Mouse (Mus musculus): ENCODE results near the gene Cavin1. TPM values are rescaled to one million over a fixed set of nuclear protein-coding genes. Genes with fewer than 3 reads are reported as not detected.

The Cavin1 gene
- total and polyA plus RNA-seq, 2 experiments from 2014 or later: 26.0 to 46.0 TPM

- H3K9me3 ChIP-seq (ENCODE audit: low read length): no peaks in the 10 kb centered on the region
- no peak for DNase-seq (ENCODE audit: low spot score)
- TF ChIP-seq CTCF (IDR thresholded peaks at IDR 0.05): no peak
- no peaks in the 10 kb centered on the region for H3K4me1 ChIP-seq (ENCODE audit: insufficient read depth, low read length)
- H3K9ac ChIP-seq (replicated peaks; ENCODE audit: low read length, poor library complexity, severe bottlenecking): no peak overlapping the region
- no peaks in the 10 kb centered on the region for H3K36me3 ChIP-seq (ENCODE audit: insufficient read depth, low read length)
- no peak overlapping the region for H3K27ac ChIP-seq (ENCODE audit: low read depth, low read length)
- H3K4me3 ChIP-seq (ENCODE audit: low read depth, low read length): no peak overlapping the region
- no peak for ATAC-seq (ENCODE audit: low FRiP score)
- peaks cover 32% of the 10 kb centered on the region for H3K27me3 ChIP-seq (ENCODE audit: insufficient read depth, low read length)
- WGBS: 72% methylated on average over 7 of the region's 7 CpGs
- no peak overlapping the region for H3K4me2 ChIP-seq (ENCODE audit: low read depth, low read length, poor library complexity, severe bottlenecking)
Observed at GRCm38 (mm10) chr11:100975241-100975640, 4.6 kb upstream of the Cavin1 start.

DNA sequence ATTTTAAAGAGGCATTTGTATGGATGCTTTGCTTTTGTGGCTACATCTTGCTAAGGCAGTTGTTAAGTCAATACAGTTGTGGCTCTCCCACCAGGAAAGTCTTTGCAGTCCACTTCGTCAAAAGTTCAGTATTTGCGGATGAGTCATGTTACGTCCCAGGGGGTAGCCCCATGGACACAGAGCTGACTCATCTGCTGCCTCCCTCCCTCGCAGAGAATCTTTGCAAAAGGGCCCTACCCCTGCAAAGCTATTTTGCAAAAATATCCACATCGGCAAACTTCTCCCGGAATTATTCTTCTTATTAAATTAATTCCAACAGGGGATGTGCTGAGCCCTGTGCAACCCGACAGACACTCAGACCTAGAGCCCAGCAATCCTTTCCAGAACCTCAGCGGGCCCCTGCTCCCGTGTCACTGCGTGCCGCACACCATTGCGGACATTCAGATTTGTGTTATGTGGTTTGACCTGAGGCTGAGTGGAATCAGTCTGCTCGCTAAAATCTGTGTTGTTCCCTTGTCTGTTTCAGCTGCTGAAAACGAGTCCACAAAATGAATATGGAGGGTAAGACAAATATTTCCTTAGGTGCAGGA, 3.8 kb upstream of the Cavin1 start:
- peaks cover 39% of the 10 kb centered on the region for H3K27me3 ChIP-seq (ENCODE audit: insufficient read depth, low read length)
- no peaks in the 10 kb centered on the region for H3K9me3 ChIP-seq (ENCODE audit: low read length)
- H3K9ac ChIP-seq (replicated peaks; ENCODE audit: low read length, poor library complexity, severe bottlenecking): no peak overlapping the region
- H3K27ac ChIP-seq (ENCODE audit: low read depth, low read length): no peak overlapping the region
- ATAC-seq (ENCODE audit: low FRiP score): no peak
- WGBS: 74% methylated on average over 14 of the region's 14 CpGs
- no peak overlapping the region for H3K4me2 ChIP-seq (ENCODE audit: low read depth, low read length, poor library complexity, severe bottlenecking)
- 0 out of 2 replicates have a peak, but pooled peaks cover 5% of the 10 kb centered on the region for H3K4me1 ChIP-seq (ENCODE audit: insufficient read depth, low read length)
- no peaks in the 10 kb centered on the region for H3K36me3 ChIP-seq (ENCODE audit: insufficient read depth, low read length)
- no peak overlapping the region for H3K4me3 ChIP-seq (ENCODE audit: low read depth, low read length)
- TF ChIP-seq CTCF (IDR thresholded peaks at IDR 0.05): no peak
- no peak for DNase-seq (ENCODE audit: low spot score)

DNA sequence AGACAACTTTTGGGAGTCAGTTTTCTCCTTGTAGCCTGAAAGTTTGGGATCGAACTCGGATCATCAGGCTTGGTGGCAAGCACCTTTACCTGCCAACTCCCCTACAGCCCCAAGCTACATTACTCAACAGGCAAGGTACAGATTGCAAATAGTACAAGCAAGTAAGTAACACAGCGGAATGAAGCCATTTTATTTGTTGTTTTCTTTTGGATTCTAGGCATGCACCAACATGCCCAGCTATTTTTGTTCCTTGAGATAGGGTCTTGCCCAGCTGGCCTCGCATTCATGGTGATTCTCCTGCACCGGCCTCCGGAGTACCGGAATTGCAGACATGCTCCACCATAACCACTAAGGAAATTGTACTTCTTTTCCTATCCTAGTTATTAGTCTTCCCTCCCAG, 2.6 kb upstream of the Cavin1 start:
- peaks cover 51% of the 10 kb centered on the region for H3K27me3 ChIP-seq (ENCODE audit: insufficient read depth, low read length)

GRCm38 (mm10) chr11:100971455-100971854, 768 bp upstream of the Cavin1 start:
- H3K4me2 ChIP-seq (ENCODE audit: low read depth, low read length, poor library complexity, severe bottlenecking): no peak overlapping the region
- H3K9me3 ChIP-seq (ENCODE audit: low read length): no peaks in the 10 kb centered on the region
- no peak for DNase-seq (ENCODE audit: low spot score)
- H3K27me3 ChIP-seq (ENCODE audit: insufficient read depth, low read length): peaks cover 56% of the 10 kb centered on the region
- 65% methylated on average over 10 of the region's 10 CpGs for WGBS
- H3K36me3 ChIP-seq (ENCODE audit: insufficient read depth, low read length): no peaks in the 10 kb centered on the region
- H3K27ac ChIP-seq (ENCODE audit: low read depth, low read length): no peak overlapping the region
- no peak overlapping the region for H3K9ac ChIP-seq (replicated peaks; ENCODE audit: low read length, poor library complexity, severe bottlenecking)
- H3K4me1 ChIP-seq (ENCODE audit: insufficient read depth, low read length): 0 out of 2 replicates have a peak, but pooled peaks cover 5% of the 10 kb centered on the region
- H3K4me3 ChIP-seq (ENCODE audit: low read depth, low read length): no peak overlapping the region
- no peak for ATAC-seq (ENCODE audit: low FRiP score)
- TF ChIP-seq CTCF (IDR thresholded peaks at IDR 0.05): no peak

More for the DNA sequence above, 2.6 kb upstream of the Cavin1 start:
- no peak for ATAC-seq (ENCODE audit: low FRiP score)
- no peak for TF ChIP-seq CTCF (IDR thresholded peaks at IDR 0.05)
- Histone ChIP-seq H3K9ac (replicated peaks; ENCODE audit: low read length, poor library complexity, severe bottlenecking) (no peak overlapping the region), H3K36me3 (ENCODE audit: insufficient read depth, low read length) (no peaks in the 10 kb centered on the region), H3K4me3 (ENCODE audit: low read depth, low read length) (no peak overlapping the region), H3K4me1 (ENCODE audit: insufficient read depth, low read length) (0 out of 2 replicates have a peak, but pooled peaks cover 5% of the 10 kb centered on the region), H3K27ac (ENCODE audit: low read depth, low read length) (no peak overlapping the region), H3K4me2 (ENCODE audit: low read depth, low read length, poor library complexity, severe bottlenecking) (no peak overlapping the region), H3K9me3 (ENCODE audit: low read length) (no peaks in the 10 kb centered on the region)
- 88% methylated on average over 7 of the region's 7 CpGs for WGBS
- no peak for DNase-seq (ENCODE audit: low spot score)

DNA sequence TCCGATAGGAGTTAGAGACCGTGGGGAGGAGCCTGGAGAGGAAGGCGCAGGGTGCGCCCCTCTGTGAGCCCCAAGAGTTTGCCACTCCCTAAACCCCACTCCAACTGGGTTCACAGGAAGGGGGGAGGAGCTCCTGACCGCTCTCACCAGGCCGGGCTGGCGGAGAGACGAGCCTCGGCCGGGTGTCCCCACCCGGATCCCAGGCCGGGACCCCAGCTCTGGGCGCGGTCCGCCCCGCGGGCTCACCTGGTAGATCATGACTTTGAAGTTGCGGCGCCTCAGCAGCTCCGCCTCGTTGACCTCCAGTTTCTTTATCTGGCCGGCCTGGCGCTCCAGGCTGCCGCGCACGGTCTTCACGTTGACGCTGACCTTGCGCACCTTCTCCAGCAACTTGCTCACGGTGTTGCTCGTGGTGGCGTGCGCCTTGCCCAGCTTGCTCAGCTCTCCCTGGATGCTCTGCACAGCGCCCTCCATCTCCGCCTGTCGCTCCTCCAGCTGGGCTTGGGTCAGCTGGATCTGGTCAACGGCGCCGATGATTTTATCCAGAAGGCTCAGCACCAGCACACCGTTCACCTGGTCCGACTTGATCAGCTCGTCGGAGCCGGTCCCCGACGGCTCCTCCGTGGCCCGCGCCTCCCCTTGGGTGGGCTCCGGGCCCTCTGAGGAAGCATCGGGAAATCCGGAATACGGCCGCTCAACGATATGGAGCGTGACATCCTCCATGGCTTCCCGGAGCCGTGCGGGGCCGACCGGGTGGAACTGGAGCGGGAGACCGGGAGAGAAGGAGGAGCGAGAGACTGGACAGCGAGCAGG, 737 bp downstream of the Cavin1 start:
- TF ChIP-seq CTCF (IDR thresholded peaks at IDR 0.05): no peak
- DNase-seq (ENCODE audit: low spot score) (no peak), ATAC-seq (ENCODE audit: low FRiP score) (no peak)
- Histone ChIP-seq H3K27ac (ENCODE audit: low read depth, low read length) (no peak overlapping the region), H3K4me3 (ENCODE audit: low read depth, low read length) (peak overlapping the region; percentile 41), H3K36me3 (ENCODE audit: insufficient read depth, low read length) (no peaks in the 10 kb centered on the region), H3K4me2 (ENCODE audit: low read depth, low read length, poor library complexity, severe bottlenecking) (peak overlapping the region; percentile 52), H3K4me1 (ENCODE audit: insufficient read depth, low read length) (0 out of 2 replicates have a peak, but pooled peaks cover 5% of the 10 kb centered on the region), H3K9me3 (ENCODE audit: low read length) (no peaks in the 10 kb centered on the region), H3K9ac (replicated peaks; ENCODE audit: low read length, poor library complexity, severe bottlenecking) (peak overlapping the region; percentile 48), H3K27me3 (ENCODE audit: insufficient read depth, low read length) (peaks cover 56% of the 10 kb centered on the region)
- WGBS: 2% methylated on average over 65 of the region's 65 CpGs

DNA sequence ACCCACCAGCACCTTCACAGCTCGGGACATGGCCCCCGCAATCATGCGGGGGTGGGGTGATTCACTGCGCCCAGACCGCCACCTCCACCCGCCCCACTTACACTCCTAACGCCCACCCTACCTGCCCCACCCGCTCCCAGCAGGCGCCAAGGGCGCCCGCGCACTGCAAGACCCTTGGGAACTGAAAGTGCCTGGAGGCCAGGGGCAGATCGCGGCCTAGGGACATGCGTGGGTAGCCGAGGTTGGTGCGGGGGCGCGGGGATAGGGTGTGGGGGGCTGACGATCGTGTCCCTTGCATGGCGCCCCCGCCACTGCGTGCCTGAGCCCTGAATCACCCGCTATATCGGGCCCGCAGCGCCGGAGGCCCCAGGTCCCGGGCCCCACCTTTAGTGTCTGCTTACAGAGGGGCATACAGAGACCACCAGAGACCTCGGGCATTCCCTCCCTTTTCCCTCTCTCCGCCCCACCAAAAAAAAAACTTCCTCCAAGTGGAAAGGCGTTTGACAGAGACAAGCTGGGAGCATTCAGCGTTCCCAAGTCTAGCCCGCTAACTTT, 1.4 kb downstream of the Cavin1 start:
- 9% methylated on average over 34 of the region's 35 CpGs for WGBS
- 0 out of 2 replicates have a peak, but pooled peaks cover 5% of the 10 kb centered on the region for H3K4me1 ChIP-seq (ENCODE audit: insufficient read depth, low read length)
- H3K36me3 ChIP-seq (ENCODE audit: insufficient read depth, low read length): no peaks in the 10 kb centered on the region
- DNase-seq (ENCODE audit: low spot score) (no peak), ATAC-seq (ENCODE audit: low FRiP score) (no peak)
- no peaks in the 10 kb centered on the region for H3K9me3 ChIP-seq (ENCODE audit: low read length)
- no peak overlapping the region for H3K27ac ChIP-seq (ENCODE audit: low read depth, low read length)
- peaks cover 56% of the 10 kb centered on the region for H3K27me3 ChIP-seq (ENCODE audit: insufficient read depth, low read length)
- TF ChIP-seq CTCF (IDR thresholded peaks at IDR 0.05): no peak
- H3K4me2 ChIP-seq (ENCODE audit: low read depth, low read length, poor library complexity, severe bottlenecking): peak overlapping the region; percentile 52
- H3K9ac ChIP-seq (replicated peaks; ENCODE audit: low read length, poor library complexity, severe bottlenecking): peak overlapping the region; percentile 48; the same call in 1 of the 2 replicates
- H3K4me3 ChIP-seq (ENCODE audit: low read depth, low read length): peak overlapping the region; percentile 41
